Mouse (Mus musculus) spleen, adult 2 months (tissue): ENCODE measurements around the gene Casc1.

Source experiments
- CTCF ChIP-seq: fragments of 200-500 bp; IDR thresholded peaks from 2 replicates; pipeline ENCODE4 v1.5.1; 2011; ENCODE audit warnings: mild to moderate bottlenecking, inconsistent platforms; ENCODE audit not compliant: insufficient read depth, insufficient read length, insufficient replicate concordance; ENCODE audit errors: extremely low read depth
- POLR2A ChIP-seq: fragments of 200-500 bp; IDR thresholded peaks from 2 replicates; pipeline ENCODE4 v1.6.1; 2011; ENCODE audit warnings: low read depth, low read length, inconsistent platforms

DNA sequence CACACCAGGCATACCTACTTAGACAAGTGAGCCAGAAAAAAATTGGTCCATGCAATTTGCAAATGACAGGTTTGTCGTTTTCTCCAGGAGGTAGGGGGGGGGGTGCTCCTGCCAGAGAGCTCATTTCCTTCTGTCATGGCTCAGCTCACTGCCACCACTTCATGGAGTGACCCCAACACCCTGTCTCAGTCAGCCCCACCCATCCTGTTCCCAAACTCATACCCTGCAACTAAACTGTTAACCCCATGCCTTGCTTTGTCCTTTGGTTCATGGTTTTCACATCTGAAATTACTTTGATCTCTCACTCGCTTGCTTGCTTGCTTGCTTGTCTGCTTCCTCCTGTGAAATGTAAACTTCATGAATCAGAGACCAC is 45.9 kb upstream of the Casc1 start:
- TF ChIP-seq POLR2A (no peak), CTCF (no peak)
